Mouse (Mus musculus) thymus, adult 18-20 months (tissue): ENCODE results near the gene Thbs3.

ENCODE experiments used
- DNase-seq, 2 experiments: peaks; one replicate each; pipeline ENCODE4 v3.0.0; 2022; ENCODE audit warnings: mixed read lengths in 2 of 2

The Thbs3 gene

GRCm38 (mm10) chr3:89228836-89229235 is 13.9 kb downstream of the Thbs3 start, which contains the start of gene Muc1:
Gene Muc1, plus strand, starts transcription at chr3:89229057.
- no peak for DNase-seq

GRCm38 (mm10) chr3:89229276-89229675 is 14.3 kb downstream of the Thbs3 start:
- no peak for DNase-seq

- DNase-seq, result no peak
These were observed 15.6 kb downstream of the Thbs3 start for GRCm38 (mm10) chr3:89230561-89230960.

- no peak for DNase-seq
These were observed 16.4 kb downstream of the Thbs3 start for GRCm38 (mm10) chr3:89231345-89231744.

- no peak for DNase-seq
These were observed 16.8 kb downstream of the Thbs3 start for GRCm38 (mm10) chr3:89231772-89232275.

- DNase-seq, result no peak
These were observed 17.6 kb downstream of the Thbs3 start for GRCm38 (mm10) chr3:89232614-89233013.

- DNase-seq, result no peak
These were observed 18.7 kb downstream of the Thbs3 start for GRCm38 (mm10) chr3:89233562-89234110.

GRCm38 (mm10) chr3:89236516-89236915 is 21.5 kb downstream of the Thbs3 start:
- DNase-seq, result no peak

- DNase-seq, result no peak
These were observed 22.7 kb downstream of the Thbs3 start for GRCm38 (mm10) chr3:89237682-89238081.

- no peak for DNase-seq
These were observed 23.5 kb downstream of the Thbs3 start for GRCm38 (mm10) chr3:89238494-89238893.

- no peak for DNase-seq
These were observed 27.4 kb downstream of the Thbs3 start for GRCm38 (mm10) chr3:89242331-89242895.

- peak; percentile 67 to 77 for DNase-seq
These were observed 28.6 kb downstream of the Thbs3 start for GRCm38 (mm10) chr3:89243609-89244008.

- DNase-seq, result no peak
These were observed 29.4 kb downstream of the Thbs3 start for GRCm38 (mm10) chr3:89244158-89244981.

GRCm38 (mm10) chr3:89244982-89245687 is 30.2 kb downstream of the Thbs3 start:
- DNase-seq, result peak; percentile 32 to 56

- DNase-seq, result peak in 1 of 2 experiments; percentile 47
These were observed 30.8 kb downstream of the Thbs3 start, which contains the start of gene Krtcap2 for GRCm38 (mm10) chr3:89245688-89246171. Gene Krtcap2, plus strand, starts transcription at chr3:89245966.

- DNase-seq, result peak; percentile 73 to 75
These were observed 31.5 kb downstream of the Thbs3 start, which contains the start of gene Trim46 for GRCm38 (mm10) chr3:89246261-89247100. Gene Trim46, minus strand, starts transcription at chr3:89246309.

- DNase-seq, result no peak
These were observed 32.5 kb downstream of the Thbs3 start for GRCm38 (mm10) chr3:89247466-89247865.

- DNase-seq, result peak; percentile 41 to 56
These were observed 35.6 kb downstream of the Thbs3 start for GRCm38 (mm10) chr3:89250435-89251040.

- DNase-seq, result peak; percentile 70 to 80
These were observed 36.5 kb downstream of the Thbs3 start for GRCm38 (mm10) chr3:89251365-89251895.

- DNase-seq, result no peak
These were observed 40.0 kb downstream of the Thbs3 start for GRCm38 (mm10) chr3:89254994-89255393.

GRCm38 (mm10) chr3:89256177-89256576 is 41.2 kb downstream of the Thbs3 start:
- no peak for DNase-seq
